19 mouse cellular contexts compared by ENCODE assay signal in genomic region chr5:106447091-106447820, GRCm38 (mm10). TPM values are rescaled to one million over a fixed set of nuclear protein-coding genes. Genes with fewer than 3 reads are reported as not detected.
A peak's percentile ranks its signal among the peaks of the same experiment; 100 is the strongest.
DNase-seq lines count a peak whose midpoint lies in the region; ATAC-seq lines count a peak whose summit lies in the region.
"Had no signal": no experiment of that assay in that cellular context is flagged by ENCODE, and none has a peak within 500 bp of the region (broad histone marks: within the 10 kb centered on the region; RNA-seq: fewer than 3 reads in every experiment).

No protein-coding gene starts in this region.

- H3K4me1 ChIP-seq in forebrain, embryonic 10.5 days, result peaks cover 28% of the 10 kb centered on the region
- peaks cover 16% of the 10 kb centered on the region for H3K4me1 ChIP-seq in forebrain, embryonic 13.5 days
- H3K4me1 ChIP-seq in midbrain, embryonic 11.5 days (ENCODE audit: control insufficient read depth, insufficient read depth, low read length), result peaks cover 9% of the 10 kb centered on the region
- H3K4me1 ChIP-seq in midbrain, embryonic 16.5 days (ENCODE audit: control insufficient read depth, insufficient read depth, low read length), result peaks cover 5% of the 10 kb centered on the region; the same call in 1 of the 2 replicates
- H3K4me1 ChIP-seq in midbrain, embryonic 12.5 days, result peaks cover 28% of the 10 kb centered on the region
- no peaks in the 10 kb centered on the region for H3K4me1 ChIP-seq in neural tube, embryonic 11.5 days (ENCODE audit: control insufficient read depth, insufficient read depth, low read length)

- WGBS in forebrain, embryonic 10.5 days, result 27% methylated on average over 14 of the region's 14 CpGs
- 23% methylated on average over 14 of the region's 14 CpGs for WGBS in forebrain, embryonic 13.5 days
- WGBS in midbrain, embryonic 11.5 days, result 33% methylated on average over 14 of the region's 14 CpGs
- 34% methylated on average over 14 of the region's 14 CpGs for WGBS in midbrain, embryonic 16.5 days
- 28% methylated on average over 14 of the region's 14 CpGs for WGBS in midbrain, embryonic 12.5 days
- 27% methylated on average over 14 of the region's 14 CpGs for WGBS in neural tube, embryonic 11.5 days

- no peak overlapping the region for H3K4me2 ChIP-seq in forebrain, embryonic 13.5 days
- no peak overlapping the region for H3K4me2 ChIP-seq in midbrain, embryonic 11.5 days
- no peak overlapping the region for H3K4me2 ChIP-seq in midbrain, embryonic 16.5 days (ENCODE audit: low read length)
- no peak overlapping the region; the same call in 1 of the 2 replicates for H3K4me2 ChIP-seq in midbrain, embryonic 12.5 days (replicated peaks)
- H3K4me2 ChIP-seq in neural tube, embryonic 11.5 days (ENCODE audit: low read depth), result no peak overlapping the region
- H3K4me2 ChIP-seq: forebrain, embryonic 15.5 days; heart, embryonic 11.5 days; heart, embryonic 15.5 days had no signal

- no peak overlapping the region for H3K9ac ChIP-seq in forebrain, embryonic 13.5 days
- no peak overlapping the region for H3K9ac ChIP-seq in midbrain, embryonic 11.5 days (ENCODE audit: low read length)
- no peak overlapping the region for H3K9ac ChIP-seq in midbrain, embryonic 16.5 days (ENCODE audit: low read depth, low read length)
- H3K9ac ChIP-seq in midbrain, embryonic 12.5 days (replicated peaks), result 0 out of 2 replicates have a peak overlapping the region, but pooled peaks have one; percentile 12
- no peak overlapping the region for H3K9ac ChIP-seq in neural tube, embryonic 11.5 days (ENCODE audit: low read length)
- H3K9ac ChIP-seq: forebrain, embryonic 15.5 days; heart, embryonic 15.5 days had no signal

- H3K27me3 ChIP-seq in forebrain, embryonic 10.5 days (ENCODE audit: poor library complexity, severe bottlenecking), result peaks cover 98% of the 10 kb centered on the region
- H3K27me3 ChIP-seq in forebrain, embryonic 13.5 days, result peaks cover 91% of the 10 kb centered on the region
- peaks cover 68% of the 10 kb centered on the region for H3K27me3 ChIP-seq in midbrain, embryonic 11.5 days (ENCODE audit: control insufficient read depth, insufficient read depth, low read length)
- H3K27me3 ChIP-seq in midbrain, embryonic 16.5 days (ENCODE audit: control insufficient read depth, insufficient read depth, low read depth, low read length), result peaks cover 33% of the 10 kb centered on the region
- peaks cover 82% of the 10 kb centered on the region for H3K27me3 ChIP-seq in midbrain, embryonic 12.5 days
- H3K27me3 ChIP-seq in neural tube, embryonic 11.5 days (ENCODE audit: control insufficient read depth, insufficient read depth, low read length), result peaks cover 78% of the 10 kb centered on the region
- H3K27me3 ChIP-seq: CH12.LX had no signal

- H3K4me3 ChIP-seq in forebrain, embryonic 10.5 days, result peak overlapping the region; percentile 31; the same call in 1 of the 2 replicates
- H3K4me3 ChIP-seq in forebrain, embryonic 13.5 days, result no peak overlapping the region
- H3K4me3 ChIP-seq in midbrain, embryonic 11.5 days (ENCODE audit: low read depth, low read length), result no peak overlapping the region
- no peak overlapping the region for H3K4me3 ChIP-seq in midbrain, embryonic 16.5 days (ENCODE audit: low read depth, low read length)
- H3K4me3 ChIP-seq in midbrain, embryonic 12.5 days, result no peak overlapping the region
- H3K4me3 ChIP-seq in neural tube, embryonic 11.5 days (ENCODE audit: low read depth, low read length), result no peak overlapping the region
- H3K4me3 ChIP-seq: forebrain, embryonic 15.5 days; heart, adult 2 months; heart, embryonic 15.5 days had no signal

- no peaks in the 10 kb centered on the region for H3K36me3 ChIP-seq in forebrain, embryonic 10.5 days (replicated peaks)
- no peaks in the 10 kb centered on the region for H3K36me3 ChIP-seq in forebrain, embryonic 13.5 days (ENCODE audit: poor library complexity, severe bottlenecking)
- H3K36me3 ChIP-seq in midbrain, embryonic 11.5 days (ENCODE audit: control insufficient read depth, insufficient read depth, low read length), result no peaks in the 10 kb centered on the region
- no peaks in the 10 kb centered on the region for H3K36me3 ChIP-seq in midbrain, embryonic 16.5 days (ENCODE audit: control insufficient read depth, insufficient read depth, low read length)
- H3K36me3 ChIP-seq in midbrain, embryonic 12.5 days, result no peaks in the 10 kb centered on the region
- H3K36me3 ChIP-seq in neural tube, embryonic 11.5 days (ENCODE audit: control insufficient read depth, insufficient read depth, low read length), result no peaks in the 10 kb centered on the region
- H3K36me3 ChIP-seq: forebrain, embryonic 15.5 days; heart, embryonic 15.5 days had no signal

- no peak for ATAC-seq in forebrain, embryonic 13.5 days
- no peak for ATAC-seq in midbrain, embryonic 11.5 days (ENCODE audit: low FRiP score)
- ATAC-seq in midbrain, embryonic 16.5 days, result no peak
- no peak for ATAC-seq in midbrain, embryonic 12.5 days (ENCODE audit: low FRiP score, low read depth)
- ATAC-seq in neural tube, embryonic 11.5 days (ENCODE audit: insufficient read depth, low FRiP score, low TSS enrichment), result no peak
- ATAC-seq: activated CD4-positive, CD25-positive, alpha-beta regulatory T cell, adult 4 months; Patski had no signal

- no peak for DNase-seq in forebrain, embryonic 10.5 days (ENCODE audit: extremely low spot score, low spot score)
- DNase-seq in midbrain, embryonic 11.5 days (ENCODE audit: low spot score, missing footprints), result peak; percentile 92
- DNase-seq in neural tube, embryonic 11.5 days (ENCODE audit: low spot score), result peak; percentile 19
- no peak for DNase-seq in spleen, postnatal 36 days (ENCODE audit: low spot score in 2 of 2)
- DNase-seq: adrenal gland, postnatal 14 days; heart, adult 2 months; heart, postnatal 14 days had no signal

- no peak overlapping the region for H3K27ac ChIP-seq in forebrain, embryonic 10.5 days
- H3K27ac ChIP-seq in forebrain, embryonic 13.5 days, result no peak overlapping the region
- no peak overlapping the region for H3K27ac ChIP-seq in midbrain, embryonic 11.5 days (ENCODE audit: low read depth, low read length)
- H3K27ac ChIP-seq in midbrain, embryonic 16.5 days (ENCODE audit: low read length), result no peak overlapping the region
- no peak overlapping the region for H3K27ac ChIP-seq in midbrain, embryonic 12.5 days (replicated peaks)
- H3K27ac ChIP-seq in neural tube, embryonic 11.5 days (ENCODE audit: low read depth, low read length), result no peak overlapping the region
- H3K27ac ChIP-seq: forebrain, embryonic 15.5 days; heart, adult 2 months; heart, embryonic 15.5 days had no signal

- H3K9me3 ChIP-seq in forebrain, embryonic 10.5 days, result no peaks in the 10 kb centered on the region
- no peaks in the 10 kb centered on the region for H3K9me3 ChIP-seq in forebrain, embryonic 13.5 days (replicated peaks)
- H3K9me3 ChIP-seq in midbrain, embryonic 11.5 days (ENCODE audit: control insufficient read depth, low read length), result no peaks in the 10 kb centered on the region
- H3K9me3 ChIP-seq in midbrain, embryonic 16.5 days (replicated peaks; ENCODE audit: control insufficient read depth, low read length, poor library complexity, severe bottlenecking), result no peaks in the 10 kb centered on the region
- no peaks in the 10 kb centered on the region for H3K9me3 ChIP-seq in midbrain, embryonic 12.5 days
- no peaks in the 10 kb centered on the region for H3K9me3 ChIP-seq in neural tube, embryonic 11.5 days (ENCODE audit: control insufficient read depth, low read length)
- H3K9me3 ChIP-seq: forebrain, embryonic 15.5 days; heart, embryonic 15.5 days had no signal

RNA-seq across cellular contexts. Expression of gene Barhl2, which starts 10.7 kb away (rescaled TPM):
- 1.3 and 2.3 TPM in 2 replicates for polyA plus RNA-seq in forebrain, embryonic 10.5 days (2016; fragmentation: Nextera tagmentation; extraction: Ambion mirVana)
- polyA plus RNA-seq in forebrain, embryonic 13.5 days (2015; fragmentation: Nextera tagmentation; extraction: Ambion mirVana), result 1.8 and 5.5 TPM in 2 replicates
- polyA plus RNA-seq in midbrain, embryonic 11.5 days (2014; fragmentation: Nextera tagmentation; extraction: Ambion mirVana), result 10.3 and 12.4 TPM in 2 replicates
- polyA plus RNA-seq in midbrain, embryonic 16.5 days (2015; fragmentation: Nextera tagmentation; extraction: Ambion mirVana), result 6.8 and 8.5 TPM in 2 replicates
- polyA plus RNA-seq in midbrain, embryonic 12.5 days (2016; fragmentation: Nextera tagmentation; extraction: Ambion mirVana), result 8.4 and 15.6 TPM in 2 replicates
- polyA plus RNA-seq in neural tube, embryonic 11.5 days (2014; fragmentation: Nextera tagmentation; extraction: Ambion mirVana), result 3.9 and 4.2 TPM in 2 replicates
- polyA plus RNA-seq: activated CD4-positive, CD25-positive, alpha-beta regulatory T cell, adult 4 months; embryonic facial prominence, embryonic 14.5 days; gonadal fat pad, adult 2 months; heart, adult 2 months; heart, embryonic 11.5 days; heart, embryonic 15.5 days; intestine, embryonic 14.5 days; Patski had no signal

Comparison
In these comparisons a context has a peak if more than half of its experiments do, and no peak if none do; other contexts are left out.
1. DNase-seq: peak in midbrain, embryonic 11.5 days (single experiment) and neural tube, embryonic 11.5 days (single experiment); none in forebrain, embryonic 10.5 days (single experiment) and spleen, postnatal 36 days (0 of 2).